In the genomic region with DNA sequence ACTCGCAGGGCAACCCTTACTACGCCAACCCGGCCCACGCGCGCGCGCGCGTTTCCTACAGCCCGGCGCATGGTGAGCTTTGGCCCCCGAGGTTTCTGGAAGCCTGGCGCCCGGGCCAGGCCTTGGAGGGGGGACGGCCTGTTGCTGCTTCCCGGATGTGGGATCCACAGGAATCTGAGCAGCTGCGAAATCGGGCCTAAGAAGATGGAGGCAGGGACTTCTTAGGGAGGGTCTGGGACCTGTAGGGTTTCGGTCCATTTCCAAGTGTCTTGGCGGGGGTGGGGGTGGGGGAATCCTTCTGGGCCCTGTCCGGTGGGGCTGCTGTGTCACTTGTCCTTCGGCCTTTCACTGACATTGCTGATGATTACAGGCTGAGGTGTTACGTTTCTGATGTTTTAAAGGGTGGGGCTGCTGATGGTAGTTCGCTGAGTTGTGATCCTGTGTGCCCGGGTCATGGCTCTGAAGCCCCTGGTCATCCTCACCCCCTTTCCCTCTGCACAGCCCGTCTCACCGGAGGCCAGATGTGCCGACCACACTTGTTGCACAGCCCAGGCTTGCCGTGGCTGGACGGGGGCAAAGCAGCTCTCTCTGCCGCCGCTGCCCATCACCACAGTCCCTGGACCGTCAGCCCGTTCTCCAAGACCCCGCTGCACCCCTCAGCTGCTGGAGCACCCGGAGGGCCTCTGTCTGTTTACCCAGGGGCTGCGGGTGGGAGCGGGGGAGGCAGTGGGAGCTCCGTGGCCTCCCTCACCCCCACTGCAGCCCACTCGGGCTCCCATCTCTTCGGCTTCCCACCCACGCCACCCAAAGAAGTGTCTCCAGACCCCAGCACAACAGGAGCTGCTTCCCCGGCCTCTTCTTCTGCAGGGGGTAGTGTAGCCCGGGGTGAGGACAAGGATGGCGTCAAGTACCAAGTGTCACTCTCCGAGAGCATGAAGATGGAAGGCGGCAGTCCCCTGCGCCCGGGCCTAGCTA, we compare ENCODE assay signal across 9 mouse cellular contexts. TPM values are rescaled to one million over a fixed set of nuclear protein-coding genes. Genes with fewer than 3 reads are reported as not detected.
DNase-seq lines count a peak whose midpoint lies in the region; ATAC-seq and TF ChIP-seq lines count a peak whose summit lies in the region.
"Had no signal": no experiment of that assay in that cellular context is flagged by ENCODE, and none has a peak within 500 bp of the region (broad histone marks: within the 10 kb centered on the region; RNA-seq: fewer than 3 reads in every experiment).

No protein-coding gene starts in this region.

- H3K9ac ChIP-seq in liver, adult 2 months (ENCODE audit: low read depth, low read length): peak overlapping the region; percentile 36
- H3K9ac ChIP-seq in forebrain, embryonic 13.5 days: no peak overlapping the region
- H3K9ac ChIP-seq in neural tube, embryonic 13.5 days: no peak overlapping the region

- no peak for TF ChIP-seq CTCF in liver, adult 2 months (IDR thresholded peaks at IDR 0.05; ENCODE audit: low read depth, low read length)

- WGBS in liver, adult 2 months: 19% methylated on average over 50 of the region's 50 CpGs
- 2% methylated on average over 50 of the region's 50 CpGs for WGBS in forebrain, embryonic 13.5 days
- 3% methylated on average over 50 of the region's 50 CpGs for WGBS in limb, embryonic 10.5 days
- 2% methylated on average over 50 of the region's 50 CpGs for WGBS in neural tube, embryonic 13.5 days

- peak overlapping the region; percentile 62; the same call in 1 of the 2 replicates for H3K4me2 ChIP-seq in forebrain, embryonic 13.5 days
- H3K4me2 ChIP-seq in neural tube, embryonic 13.5 days: peak overlapping the region; percentile 56

- H3K36me3 ChIP-seq in liver, adult 2 months (ENCODE audit: control insufficient read depth, insufficient read depth, low read length): no peaks in the 10 kb centered on the region
- H3K36me3 ChIP-seq in forebrain, embryonic 13.5 days (ENCODE audit: poor library complexity, severe bottlenecking): no peaks in the 10 kb centered on the region
- no peaks in the 10 kb centered on the region for H3K36me3 ChIP-seq in limb, embryonic 10.5 days
- no peaks in the 10 kb centered on the region for H3K36me3 ChIP-seq in neural tube, embryonic 13.5 days

- H3K27me3 ChIP-seq in liver, adult 2 months (ENCODE audit: control insufficient read depth, insufficient read depth, low read length): peaks cover 30% of the 10 kb centered on the region
- H3K27me3 ChIP-seq in forebrain, embryonic 13.5 days: peaks cover 97% of the 10 kb centered on the region
- H3K27me3 ChIP-seq in limb, embryonic 10.5 days (ENCODE audit: low read depth, poor library complexity, severe bottlenecking): peaks cover 100% of the 10 kb centered on the region
- peaks cover 100% of the 10 kb centered on the region for H3K27me3 ChIP-seq in neural tube, embryonic 13.5 days

- H3K27ac ChIP-seq in liver, adult 2 months (replicated peaks; ENCODE audit: insufficient read depth, low read depth, low read length): no peak overlapping the region
- no peak overlapping the region for H3K27ac ChIP-seq in forebrain, embryonic 13.5 days
- H3K27ac ChIP-seq in limb, embryonic 10.5 days: no peak overlapping the region
- no peak overlapping the region for H3K27ac ChIP-seq in neural tube, embryonic 13.5 days (replicated peaks)

- no peak for DNase-seq in liver, adult 2 months (ENCODE audit: extremely low read depth, low read depth, low spot score)
- no peak for DNase-seq in liver
- DNase-seq in limb, embryonic 10.5 days (ENCODE audit: low spot score): peak; percentile 67
- no peak for DNase-seq in ovary, postnatal 10 days (ENCODE audit: low spot score)
- no peak for DNase-seq in right cerebral cortex, adult 18-20 months
- DNase-seq in gastrocnemius, postnatal 4 days (ENCODE audit: low spot score in 2 of 2): no peak
- DNase-seq: thymus, postnatal 14 days had no signal

- TF ChIP-seq POLR2A in liver, adult 2 months (IDR thresholded peaks at IDR 0.05; ENCODE audit: extremely low read depth, insufficient read depth, low read length): no peak

- H3K79me2 ChIP-seq in liver, adult 2 months (ENCODE audit: control insufficient read depth, insufficient read depth, low read length): no peaks in the 10 kb centered on the region

- peak overlapping the region; percentile 57 for H3K4me3 ChIP-seq in liver, adult 2 months (ENCODE audit: insufficient read depth, low read depth, low read length)
- H3K4me3 ChIP-seq in forebrain, embryonic 13.5 days: no peak overlapping the region
- H3K4me3 ChIP-seq in limb, embryonic 10.5 days: peak overlapping the region; percentile 55
- peak overlapping the region; percentile 36 for H3K4me3 ChIP-seq in neural tube, embryonic 13.5 days

- H3K9me3 ChIP-seq in forebrain, embryonic 13.5 days (replicated peaks): no peaks in the 10 kb centered on the region
- no peaks in the 10 kb centered on the region for H3K9me3 ChIP-seq in limb, embryonic 10.5 days (replicated peaks)
- no peaks in the 10 kb centered on the region for H3K9me3 ChIP-seq in neural tube, embryonic 13.5 days

- H3K4me1 ChIP-seq in liver, adult 2 months (ENCODE audit: control insufficient read depth, insufficient read depth, low read length): no peaks in the 10 kb centered on the region
- H3K4me1 ChIP-seq in forebrain, embryonic 13.5 days: peaks cover 36% of the 10 kb centered on the region
- H3K4me1 ChIP-seq in limb, embryonic 10.5 days: peaks cover 80% of the 10 kb centered on the region
- peaks cover 36% of the 10 kb centered on the region for H3K4me1 ChIP-seq in neural tube, embryonic 13.5 days (replicated peaks)

- ATAC-seq in forebrain, embryonic 13.5 days: no peak
- ATAC-seq in neural tube, embryonic 13.5 days (ENCODE audit: low read depth): no peak

RNA-seq across cellular contexts. Expression of a gene that starts 6.3 kb away (rescaled TPM):
- total RNA-seq in liver, adult 2 months (2014; rRNA removed): 0.09 and 0.27 TPM in 2 replicates
- polyA plus RNA-seq in liver, adult 2 months (2012; rRNA removed): 1.3 and 1.7 TPM in 2 replicates
- polyA plus RNA-seq in forebrain, embryonic 13.5 days (2015; fragmentation: Nextera tagmentation; extraction: Ambion mirVana): 2.3 and 3.2 TPM in 2 replicates
- polyA plus RNA-seq in limb, embryonic 10.5 days (2016; fragmentation: Nextera tagmentation; extraction: Ambion mirVana): 6.8 and 9.0 TPM in 2 replicates
- 6.8 and 6.9 TPM in 2 replicates for polyA plus RNA-seq in neural tube, embryonic 13.5 days (2015; fragmentation: Nextera tagmentation; extraction: Ambion mirVana)
- total RNA-seq in gastrocnemius, postnatal 4 days (2021): 1 to 10 TPM; 6.2 to 7.9 TPM

RNA-seq across cellular contexts. Expression of a gene that starts 22.1 kb away (rescaled TPM):
- total RNA-seq in liver, adult 2 months (2014; rRNA removed): not detected in 2 replicates
- not detected in 2 replicates for polyA plus RNA-seq in liver, adult 2 months (2012; rRNA removed)
- polyA plus RNA-seq in forebrain, embryonic 13.5 days (2015; fragmentation: Nextera tagmentation; extraction: Ambion mirVana): not detected in 2 replicates
- polyA plus RNA-seq in limb, embryonic 10.5 days (2016; fragmentation: Nextera tagmentation; extraction: Ambion mirVana): not detected in 2 replicates
- not detected in 2 replicates for polyA plus RNA-seq in neural tube, embryonic 13.5 days (2015; fragmentation: Nextera tagmentation; extraction: Ambion mirVana)
- total RNA-seq in gastrocnemius, postnatal 4 days (2021): not detected
